Mouse (Mus musculus): ENCODE data around the gene Tnfrsf21. TPM values are rescaled to one million over a fixed set of nuclear protein-coding genes. Genes with fewer than 3 reads are reported as not detected.

The Tnfrsf21 gene
- polyA plus RNA-seq, 1 experiment = 17.9 TPM

DNA sequence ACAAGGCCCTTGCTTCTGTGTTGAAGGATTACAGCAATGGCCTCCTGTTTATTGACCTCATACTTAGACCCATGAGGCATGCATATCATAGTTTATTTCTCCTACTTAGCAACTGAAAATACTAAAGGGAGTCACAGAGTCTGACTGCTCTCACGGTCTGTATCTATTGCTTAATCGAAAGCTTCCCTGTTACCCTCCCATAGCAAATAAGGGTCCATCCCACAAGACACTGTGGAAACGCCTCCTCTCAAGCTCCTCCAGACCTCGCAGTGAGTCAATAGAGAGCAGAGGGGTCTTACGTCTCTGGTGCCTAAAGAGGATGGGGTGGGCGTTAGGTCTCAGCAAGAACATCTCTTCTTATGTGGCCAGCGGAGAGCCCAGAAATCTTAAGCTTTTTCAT, 15.8 kb upstream of the Tnfrsf21 start:
- Histone ChIP-seq H3K27me3 (ENCODE audit: control insufficient read depth, insufficient read depth, low read length) (no peaks in the 10 kb centered on the region), H3K4me3 (ENCODE audit: control insufficient read depth, insufficient read depth, low read length) (no peak overlapping the region), H3K27ac (ENCODE audit: control insufficient read depth, insufficient read depth, low read length) (no peak overlapping the region), H3K4me1 (replicated peaks; ENCODE audit: control insufficient read depth, insufficient read depth, low read length) (no peaks in the 10 kb centered on the region), H3K36me3 (ENCODE audit: control insufficient read depth, insufficient read depth, low read length) (no peaks in the 10 kb centered on the region)
- TF ChIP-seq CTCF (IDR thresholded peaks at IDR 0.05; ENCODE audit: borderline replicate concordance, control insufficient read depth, extremely low read depth, insufficient read depth, low read length, poor library complexity) (no peak), POLR2A (IDR thresholded peaks at IDR 0.05; ENCODE audit: control insufficient read depth, extremely low read depth, insufficient read depth, low read length, poor library complexity) (no peak)
- 94% methylated on average over 7 of the region's 7 CpGs for WGBS
- no peak for DNase-seq

DNA sequence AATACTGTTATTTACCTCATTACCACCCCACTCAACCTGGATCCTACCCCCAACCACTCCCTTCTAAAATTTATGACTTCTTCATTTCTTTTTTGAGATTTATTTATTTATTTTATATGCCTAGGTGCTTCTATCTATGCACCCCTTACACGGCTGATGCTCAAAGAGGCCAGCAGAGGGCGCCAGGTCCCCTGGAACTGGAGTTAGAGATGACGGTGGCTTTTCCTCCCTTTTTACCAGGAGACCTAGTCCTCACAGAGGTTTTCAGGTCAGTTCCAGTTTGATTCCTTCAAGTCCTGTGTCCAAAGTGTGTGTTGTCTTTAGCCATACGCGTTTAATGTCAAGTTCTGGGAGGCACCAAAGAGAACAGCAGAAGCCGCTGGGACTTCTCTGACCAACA, 3.6 kb upstream of the Tnfrsf21 start:
- Histone ChIP-seq H3K27me3 (ENCODE audit: control insufficient read depth, insufficient read depth, low read length) (no peaks in the 10 kb centered on the region), H3K4me3 (ENCODE audit: control insufficient read depth, insufficient read depth, low read length) (no peak overlapping the region), H3K36me3 (ENCODE audit: control insufficient read depth, insufficient read depth, low read length) (no peaks in the 10 kb centered on the region), H3K4me1 (replicated peaks; ENCODE audit: control insufficient read depth, insufficient read depth, low read length) (no peaks in the 10 kb centered on the region), H3K27ac (ENCODE audit: control insufficient read depth, insufficient read depth, low read length) (no peak overlapping the region)
- TF ChIP-seq POLR2A (IDR thresholded peaks at IDR 0.05; ENCODE audit: control insufficient read depth, extremely low read depth, insufficient read depth, low read length, poor library complexity) = no peak
- TF ChIP-seq CTCF (IDR thresholded peaks at IDR 0.05; ENCODE audit: borderline replicate concordance, control insufficient read depth, extremely low read depth, insufficient read depth, low read length, poor library complexity) = peak; percentile 29; the same call in 1 of the 2 replicates
- 26% methylated on average over 6 of the region's 6 CpGs for WGBS
- DNase-seq = peak; percentile 54

GRCm38 (mm10) chr17:43017341-43018052, 1.1 kb downstream of the Tnfrsf21 start:
- Histone ChIP-seq H3K27ac (ENCODE audit: control insufficient read depth, insufficient read depth, low read length) (no peak overlapping the region), H3K36me3 (ENCODE audit: control insufficient read depth, insufficient read depth, low read length) (no peaks in the 10 kb centered on the region)
- no peak for TF ChIP-seq CTCF (IDR thresholded peaks at IDR 0.05; ENCODE audit: borderline replicate concordance, control insufficient read depth, extremely low read depth, insufficient read depth, low read length, poor library complexity)
- no peak for TF ChIP-seq POLR2A (IDR thresholded peaks at IDR 0.05; ENCODE audit: control insufficient read depth, extremely low read depth, insufficient read depth, low read length, poor library complexity)

DNA sequence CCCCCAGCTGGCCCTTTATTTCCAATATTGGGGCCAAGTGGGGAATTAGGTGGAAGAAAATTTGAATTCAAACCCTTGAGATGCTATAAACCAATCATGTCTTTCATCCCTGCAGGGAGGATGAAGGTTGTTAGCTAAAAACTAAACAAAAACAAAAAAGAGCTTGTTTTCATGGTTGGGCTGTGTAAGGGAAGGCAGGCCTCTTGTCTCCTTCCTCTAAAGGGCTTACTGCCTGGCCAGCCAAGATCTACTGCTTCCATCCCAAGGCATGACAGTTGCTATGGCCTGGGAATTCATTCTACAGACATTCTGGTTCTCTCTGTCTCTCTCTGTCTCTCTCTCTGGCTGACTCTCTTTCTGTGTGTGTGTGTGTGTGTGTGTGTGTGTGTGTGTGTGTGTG, 1.7 kb downstream of the Tnfrsf21 start:
- DNase-seq = no peak
- H3K4me3 ChIP-seq (ENCODE audit: control insufficient read depth, insufficient read depth, low read length) = no peak overlapping the region

More at GRCm38 (mm10) chr17:43017341-43018052, 1.1 kb downstream of the Tnfrsf21 start:
- 2% methylated on average over 40 of the region's 40 CpGs for WGBS
- DNase-seq = peak; percentile 55
- no peaks in the 10 kb centered on the region for H3K27me3 ChIP-seq (ENCODE audit: control insufficient read depth, insufficient read depth, low read length)
- H3K4me3 ChIP-seq (ENCODE audit: control insufficient read depth, insufficient read depth, low read length) = peak overlapping the region; percentile 49
- H3K4me1 ChIP-seq (replicated peaks; ENCODE audit: control insufficient read depth, insufficient read depth, low read length) = no peaks in the 10 kb centered on the region

DNA sequence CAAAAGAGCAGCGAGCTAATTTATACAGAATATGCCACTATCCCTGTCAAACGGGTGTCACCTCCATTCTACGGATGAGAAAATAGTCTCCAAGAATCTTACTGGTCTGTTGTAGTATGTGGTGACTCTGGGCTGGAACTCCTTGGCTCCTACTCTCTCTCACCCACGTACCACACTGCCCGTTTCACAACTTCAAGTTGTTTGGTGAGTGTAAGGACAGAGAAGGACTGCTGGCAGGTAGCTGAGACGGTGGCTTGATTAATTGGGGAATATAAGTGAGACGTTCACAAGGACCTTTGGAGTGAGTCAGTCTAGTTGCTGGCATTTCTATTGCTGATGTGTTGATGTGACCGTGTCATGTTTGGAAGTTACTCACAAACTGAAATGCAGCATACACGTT, 3.3 kb downstream of the Tnfrsf21 start:
- no peak overlapping the region for H3K4me3 ChIP-seq (ENCODE audit: control insufficient read depth, insufficient read depth, low read length)
- no peaks in the 10 kb centered on the region for H3K27me3 ChIP-seq (ENCODE audit: control insufficient read depth, insufficient read depth, low read length)
- no peaks in the 10 kb centered on the region for H3K36me3 ChIP-seq (ENCODE audit: control insufficient read depth, insufficient read depth, low read length)
- no peak overlapping the region for H3K27ac ChIP-seq (ENCODE audit: control insufficient read depth, insufficient read depth, low read length)
- TF ChIP-seq CTCF (IDR thresholded peaks at IDR 0.05; ENCODE audit: borderline replicate concordance, control insufficient read depth, extremely low read depth, insufficient read depth, low read length, poor library complexity) (no peak), POLR2A (IDR thresholded peaks at IDR 0.05; ENCODE audit: control insufficient read depth, extremely low read depth, insufficient read depth, low read length, poor library complexity) (no peak)
- no peaks in the 10 kb centered on the region for H3K4me1 ChIP-seq (replicated peaks; ENCODE audit: control insufficient read depth, insufficient read depth, low read length)
- 97% methylated on average over 9 of the region's 9 CpGs for WGBS
- DNase-seq = no peak

More for the DNA sequence above, 1.7 kb downstream of the Tnfrsf21 start:
- Histone ChIP-seq H3K27me3 (ENCODE audit: control insufficient read depth, insufficient read depth, low read length) (no peaks in the 10 kb centered on the region), H3K4me1 (replicated peaks; ENCODE audit: control insufficient read depth, insufficient read depth, low read length) (no peaks in the 10 kb centered on the region), H3K27ac (ENCODE audit: control insufficient read depth, insufficient read depth, low read length) (no peak overlapping the region), H3K36me3 (ENCODE audit: control insufficient read depth, insufficient read depth, low read length) (no peaks in the 10 kb centered on the region)
- TF ChIP-seq POLR2A (IDR thresholded peaks at IDR 0.05; ENCODE audit: control insufficient read depth, extremely low read depth, insufficient read depth, low read length, poor library complexity) = no peak

- no peaks in the 10 kb centered on the region for H3K4me1 ChIP-seq (replicated peaks; ENCODE audit: control insufficient read depth, insufficient read depth, low read length)
- TF ChIP-seq CTCF (IDR thresholded peaks at IDR 0.05; ENCODE audit: borderline replicate concordance, control insufficient read depth, extremely low read depth, insufficient read depth, low read length, poor library complexity) (no peak), POLR2A (IDR thresholded peaks at IDR 0.05; ENCODE audit: control insufficient read depth, extremely low read depth, insufficient read depth, low read length, poor library complexity) (no peak)
- WGBS = 96% methylated on average over 5 of the region's 5 CpGs
Observed at GRCm38 (mm10) chr17:43021017-43021416, 4.7 kb downstream of the Tnfrsf21 start.

DNA sequence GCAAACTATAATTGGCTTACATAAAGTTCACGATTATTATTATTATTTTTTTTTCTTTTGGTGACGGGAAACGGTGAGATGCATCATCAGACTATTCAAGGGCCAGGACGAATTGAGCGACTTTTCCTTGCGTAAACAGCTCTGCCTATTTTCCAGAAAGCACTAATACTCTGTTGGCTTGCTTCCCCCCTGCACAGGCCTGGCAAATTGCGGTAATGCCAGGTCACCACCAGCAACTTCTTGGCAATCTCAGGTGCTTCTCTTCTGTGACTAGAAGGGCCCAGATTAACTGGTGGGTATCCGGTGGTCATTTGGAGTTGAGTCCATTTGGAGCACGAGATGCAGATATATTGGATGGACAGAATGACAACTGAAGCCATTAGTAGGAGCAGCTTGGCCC, 5.7 kb downstream of the Tnfrsf21 start:
- 97% methylated on average over 9 of the region's 9 CpGs for WGBS
- no peaks in the 10 kb centered on the region for H3K36me3 ChIP-seq (ENCODE audit: control insufficient read depth, insufficient read depth, low read length)
- no peak for DNase-seq
- no peaks in the 10 kb centered on the region for H3K27me3 ChIP-seq (ENCODE audit: control insufficient read depth, insufficient read depth, low read length)
- H3K4me3 ChIP-seq (ENCODE audit: control insufficient read depth, insufficient read depth, low read length) = no peak overlapping the region
- no peak overlapping the region for H3K27ac ChIP-seq (ENCODE audit: control insufficient read depth, insufficient read depth, low read length)
- TF ChIP-seq POLR2A (IDR thresholded peaks at IDR 0.05; ENCODE audit: control insufficient read depth, extremely low read depth, insufficient read depth, low read length, poor library complexity) = no peak
- TF ChIP-seq CTCF (IDR thresholded peaks at IDR 0.05; ENCODE audit: borderline replicate concordance, control insufficient read depth, extremely low read depth, insufficient read depth, low read length, poor library complexity) = no peak
- no peaks in the 10 kb centered on the region for H3K4me1 ChIP-seq (replicated peaks; ENCODE audit: control insufficient read depth, insufficient read depth, low read length)

More at GRCm38 (mm10) chr17:43021017-43021416, 4.7 kb downstream of the Tnfrsf21 start:
- no peak overlapping the region for H3K27ac ChIP-seq (ENCODE audit: control insufficient read depth, insufficient read depth, low read length)
- H3K4me3 ChIP-seq (ENCODE audit: control insufficient read depth, insufficient read depth, low read length) = no peak overlapping the region
- no peaks in the 10 kb centered on the region for H3K27me3 ChIP-seq (ENCODE audit: control insufficient read depth, insufficient read depth, low read length)
- no peaks in the 10 kb centered on the region for H3K36me3 ChIP-seq (ENCODE audit: control insufficient read depth, insufficient read depth, low read length)
- DNase-seq = no peak
